Mouse (Mus musculus): Measurements from ENCODE around the gene Adamtsl5.

DNA sequence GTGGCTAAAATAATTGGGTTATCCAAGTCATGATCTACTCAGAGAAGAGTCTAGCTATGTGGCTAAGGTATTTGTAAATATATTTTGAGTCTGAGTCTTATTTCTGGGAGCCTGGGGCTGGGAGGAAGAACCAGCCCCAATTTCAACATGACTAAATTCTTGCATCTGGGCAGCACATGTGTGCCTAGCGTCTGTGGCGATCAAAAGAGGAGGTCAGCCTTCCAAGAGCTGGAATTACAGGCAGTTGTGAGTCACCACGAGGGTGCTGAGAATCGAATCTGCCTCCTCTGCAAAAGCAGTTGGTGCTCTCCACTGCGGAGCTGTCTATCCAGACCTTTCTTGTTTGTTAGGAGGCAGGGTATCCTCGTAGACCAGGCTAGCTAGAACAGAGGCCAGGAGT lies 17.5 kb upstream of the Adamtsl5 start:
- no peak for TF ChIP-seq CTCF (IDR thresholded peaks at IDR 0.05)
- TF ChIP-seq POLR2A (IDR thresholded peaks at IDR 0.05; ENCODE audit: insufficient read depth, low read depth, low read length), result no peak
